Mouse (Mus musculus): ENCODE results near the gene BC017158.

BC017158 gene

GRCm38 (mm10) chr7:128235481-128235880 is 62.5 kb downstream of the BC017158 start:
- no peak for DNase-seq (ENCODE audit: low spot score in 2 of 2)

DNA sequence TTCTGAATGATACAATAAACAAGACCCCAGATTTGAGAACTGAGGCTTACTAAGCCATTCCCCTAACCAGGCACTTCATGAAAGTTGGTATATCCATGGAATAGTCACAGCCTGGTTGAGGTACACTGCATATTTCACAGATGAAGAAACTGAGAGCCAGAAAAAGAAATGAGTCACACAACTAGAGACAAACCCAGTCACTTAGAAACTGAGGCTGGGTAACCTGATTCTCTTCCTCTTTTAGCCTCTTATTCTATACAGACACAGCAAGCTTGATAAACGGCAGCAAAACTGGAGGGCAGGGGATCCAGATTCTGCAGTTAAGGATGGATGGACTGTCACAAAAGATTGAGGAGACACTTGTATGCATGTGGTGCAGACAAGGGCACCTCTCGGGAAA is 63.2 kb downstream of the BC017158 start:
- no peak for DNase-seq (ENCODE audit: low spot score in 2 of 2)

GRCm38 (mm10) chr7:128231741-128232140 is 66.2 kb downstream of the BC017158 start:
- no peak for DNase-seq (ENCODE audit: low spot score in 2 of 2)
